Mouse (Mus musculus) testis, adult 2 months (tissue): Measurements from ENCODE around the gene Igflr1. TPM values are rescaled to one million over a fixed set of nuclear protein-coding genes. Genes with fewer than 3 reads are reported as not detected.

Source experiments
- H3K27ac ChIP-seq: fragments of 200-500 bp; 2 replicates; pipeline ENCODE4 v1.5.1; 2012; ENCODE audit warnings: low read depth, low read length; ENCODE audit not compliant: control insufficient read depth, insufficient read depth
- H3K27me3 ChIP-seq: fragments of 200-500 bp; 2 replicates; pipeline ENCODE4 v1.6.1; 2012; ENCODE audit warnings: mild to moderate bottlenecking, low read length, moderate library complexity; ENCODE audit not compliant: control insufficient read depth, insufficient read depth
- H3K36me3 ChIP-seq: fragments of 200-500 bp; 2 replicates; pipeline ENCODE4 v1.6.1; 2012; ENCODE audit warnings: mild to moderate bottlenecking, low read length; ENCODE audit not compliant: control insufficient read depth, insufficient read depth
- H3K4me1 ChIP-seq: fragments of 200-500 bp; 2 replicates; pipeline ENCODE4 v1.6.1; 2012; ENCODE audit warnings: low read length; ENCODE audit not compliant: control insufficient read depth, insufficient read depth
- H3K4me3 ChIP-seq: fragments of 200-500 bp; 2 replicates; pipeline ENCODE4 v1.5.1; 2012; ENCODE audit warnings: low read depth, mild to moderate bottlenecking, low read length, moderate library complexity, mixed read lengths; ENCODE audit not compliant: control insufficient read depth
- CTCF ChIP-seq: fragments of 200-500 bp; IDR thresholded peaks from 2 replicates; pipeline ENCODE4 v1.5.1; 2012; ENCODE audit warnings: low read depth, mild to moderate bottlenecking, inconsistent platforms, low read length, moderate library complexity; ENCODE audit not compliant: control insufficient read depth, insufficient read depth, insufficient replicate concordance
- POLR2A ChIP-seq: fragments of 200-500 bp; IDR thresholded peaks from 2 replicates; pipeline ENCODE4 v1.6.1; 2012; ENCODE audit warnings: low read depth, mild to moderate bottlenecking, inconsistent platforms, low read length, moderate library complexity; ENCODE audit not compliant: control insufficient read depth
- polyA plus RNA-seq: library from polyadenylated mRNA; depleted of rRNA; stranded (reverse); fragments of >200 nt; gene quantifications from 2 replicates; pipeline ENCODE4 v1.2.3, GENCODE M21; 2012; rRNA removed

The Igflr1 gene
- polyA plus RNA-seq, 1 experiment, result 0.80 TPM

GRCm38 (mm10) chr7:30615049-30615760 lies 50.0 kb downstream of the Igflr1 start:
- H3K27me3 ChIP-seq, result no peaks in the 10 kb centered on the region
- H3K4me3 ChIP-seq, result no peak overlapping the region
- no peak for TF ChIP-seq POLR2A
- no peak for TF ChIP-seq CTCF
- no peaks in the 10 kb centered on the region; the same call in 1 of the 2 replicates for H3K4me1 ChIP-seq
- no peaks in the 10 kb centered on the region for H3K36me3 ChIP-seq
- H3K27ac ChIP-seq, result peak overlapping the region; percentile 33; the same call in 1 of the 2 replicates

Other genes with a start within 250 kb of the Igflr1 start
- 0.18 and 0.28 TPM in 2 replicates for gene E130208F15Rik, start 243.7 kb upstream of the Igflr1 start, polyA plus RNA-seq
- 6.1 and 6.5 TPM in 2 replicates for gene Sdhaf1, start 241.5 kb upstream of the Igflr1 start, polyA plus RNA-seq
- 0.27 and 0.35 TPM in 2 replicates for gene Lrfn3, start 202.7 kb upstream of the Igflr1 start, polyA plus RNA-seq
- 7.0 and 9.1 TPM in 2 replicates for gene Tyrobp, start 151.7 kb upstream of the Igflr1 start, polyA plus RNA-seq
- gene Hcst, start 145.6 kb upstream of the Igflr1 start, polyA plus RNA-seq, result 0.93 TPM in 1 of 2 replicates, not detected in the other
- 0.36 and 0.52 TPM in 2 replicates for gene Nfkbid, start 143.7 kb upstream of the Igflr1 start, polyA plus RNA-seq
- 15.1 and 15.6 TPM in 2 replicates for gene Aplp1, start 119.9 kb upstream of the Igflr1 start, polyA plus RNA-seq
- gene Kirrel2, start 107.7 kb upstream of the Igflr1 start, polyA plus RNA-seq, result 0.31 TPM in 1 of 2 replicates, not detected in the other
- gene Nphs1, start 107.1 kb upstream of the Igflr1 start, polyA plus RNA-seq, result 0.07 and 0.12 TPM in 2 replicates
- 0.10 TPM in 1 of 2 replicates, not detected in the other for gene Prodh2, start 71.8 kb upstream of the Igflr1 start, polyA plus RNA-seq
- 136 TPM in 2 replicates for gene Arhgap33, start 30.4 kb upstream of the Igflr1 start, polyA plus RNA-seq
- gene Hspb6, start 13.2 kb upstream of the Igflr1 start, polyA plus RNA-seq, result 74.3 and 82.9 TPM in 2 replicates
- gene Proser3, start 13.1 kb upstream of the Igflr1 start, polyA plus RNA-seq, result 33.9 and 37.5 TPM in 2 replicates
- 39.9 and 47.0 TPM in 2 replicates for gene Lin37, start 5.6 kb upstream of the Igflr1 start, polyA plus RNA-seq
- gene U2af1l4, start 2.1 kb upstream of the Igflr1 start, polyA plus RNA-seq, result 51.9 and 52.2 TPM in 2 replicates
- gene Gm49396, start 2.1 kb upstream of the Igflr1 start, polyA plus RNA-seq, result 0.58 and 0.80 TPM in 2 replicates
- gene Psenen, start 1.8 kb upstream of the Igflr1 start, polyA plus RNA-seq, result 147 and 167 TPM in 2 replicates
- 56.1 and 61.0 TPM in 2 replicates for gene Kmt2b, start 23.3 kb downstream of the Igflr1 start, polyA plus RNA-seq
- gene Zbtb32, start 33.5 kb downstream of the Igflr1 start, polyA plus RNA-seq, result 180 and 203 TPM in 2 replicates
- gene Upk1a, start 47.4 kb downstream of the Igflr1 start, polyA plus RNA-seq, result 6.5 TPM in 2 replicates
- 51.8 and 74.9 TPM in 2 replicates for gene Cox6b1, start 60.7 kb downstream of the Igflr1 start, polyA plus RNA-seq
- gene Etv2, start 70.4 kb downstream of the Igflr1 start, polyA plus RNA-seq, result 7.9 and 8.4 TPM in 2 replicates
- 27.1 and 33.0 TPM in 2 replicates for gene Rbm42, start 84.9 kb downstream of the Igflr1 start, polyA plus RNA-seq
- 21.1 and 22.4 TPM in 2 replicates for gene Haus5, start 99.6 kb downstream of the Igflr1 start, polyA plus RNA-seq
- gene Pmis2, start 106.2 kb downstream of the Igflr1 start, polyA plus RNA-seq, result 142 and 177 TPM in 2 replicates
- 88.8 and 103 TPM in 2 replicates for gene 2200002J24Rik, start 133.5 kb downstream of the Igflr1 start, polyA plus RNA-seq
- gene Atp4a, start 146.8 kb downstream of the Igflr1 start, polyA plus RNA-seq, result 2.7 TPM in 2 replicates
- 161 and 171 TPM in 2 replicates for gene Tmem147, start 164.1 kb downstream of the Igflr1 start, polyA plus RNA-seq
- 4,298 and 4,420 TPM in 2 replicates for gene Gapdhs, start 178.3 kb downstream of the Igflr1 start, polyA plus RNA-seq
- gene Sbsn, start 186.0 kb downstream of the Igflr1 start, polyA plus RNA-seq, result 4.6 and 4.7 TPM in 2 replicates
- gene Dmkn, start 198.3 kb downstream of the Igflr1 start, polyA plus RNA-seq, result 7.1 and 9.2 TPM in 2 replicates
- 0.41 TPM in 1 of 2 replicates, not detected in the other for gene Krtdap, start 222.5 kb downstream of the Igflr1 start, polyA plus RNA-seq